Mouse (Mus musculus) forebrain, postnatal 0 days (tissue): ENCODE measurements at regions not wholly inside any gene's neighbourhood (a gene's known extent, or its start where the extent isn't known, plus 50 kb on each side); places are given as distances from the start of the nearest gene placed in this dataset.
A peak's percentile ranks its signal among the peaks of the same experiment; 100 is the strongest.

Experiments used
- ATAC-seq: fragments of 200-750 bp; cut with Nextera tagmentation; 2 replicates; pipeline ENCODE4 v1.8.0; 2017; ENCODE audit warnings: mild to moderate bottlenecking, moderate library complexity
- DNase-seq: peaks from one replicate; pipeline ENCODE4 v3.0.0-alpha.2; 2015
- H3K27ac ChIP-seq: fragments of 300-500 bp; sonication (generic); 2 replicates; pipeline ENCODE4 v1.5.1; 2014; ENCODE audit warnings: low read depth, mild to moderate bottlenecking, antibody characterized with exemption, low read length, moderate library complexity, mixed read lengths
- H3K27me3 ChIP-seq: fragments of 300-500 bp; sonication (generic); 2 replicates; pipeline ENCODE4 v1.6.1; 2014; ENCODE audit warnings: mild to moderate bottlenecking, low read length, mixed read lengths; ENCODE audit not compliant: insufficient read depth
- H3K36me3 ChIP-seq: fragments of 300-500 bp; sonication (generic); 2 replicates; pipeline ENCODE4 v1.6.1; 2014; ENCODE audit warnings: mild to moderate bottlenecking, moderate library complexity; ENCODE audit not compliant: insufficient read depth
- H3K4me1 ChIP-seq: fragments of 300-500 bp; sonication (generic); 2 replicates; pipeline ENCODE4 v1.6.1; 2014; ENCODE audit warnings: antibody characterized with exemption; ENCODE audit not compliant: insufficient read depth
- H3K4me2 ChIP-seq: fragments of 300-500 bp; sonication (generic); 2 replicates; pipeline ENCODE4 v1.6.1; 2014; ENCODE audit warnings: low read depth, mild to moderate bottlenecking, moderate library complexity
- H3K4me3 ChIP-seq: fragments of 300-500 bp; sonication (generic); 2 replicates; pipeline ENCODE4 v1.5.1; 2014; ENCODE audit warnings: low read depth, low read length, mixed read lengths
- H3K9ac ChIP-seq: fragments of 300-500 bp; sonication (generic); 2 replicates; pipeline ENCODE4 v1.6.1; 2014; ENCODE audit warnings: mild to moderate bottlenecking
- H3K9me3 ChIP-seq: fragments of 300-500 bp; sonication (generic); 2 replicates; pipeline ENCODE4 v1.6.1; 2016; ENCODE audit warnings: low read length
- CTCF ChIP-seq: sonication (generic); IDR thresholded peaks from 2 replicates; pipeline ENCODE4 v1.5.1; 2016; ENCODE audit warnings: antibody characterized with exemption, control low read depth, low read depth
- WGBS: fragments of 180-500 bp; shearing (Covaris S2); extraction: QIAGEN DNeasy Blood & Tissue Kit; methylation state at CpG from one replicate; pipeline ENCODE4 v1.1.7; 2014; 5-methylcytosine and 5-hydroxymethylcytosine counted together

DNA sequence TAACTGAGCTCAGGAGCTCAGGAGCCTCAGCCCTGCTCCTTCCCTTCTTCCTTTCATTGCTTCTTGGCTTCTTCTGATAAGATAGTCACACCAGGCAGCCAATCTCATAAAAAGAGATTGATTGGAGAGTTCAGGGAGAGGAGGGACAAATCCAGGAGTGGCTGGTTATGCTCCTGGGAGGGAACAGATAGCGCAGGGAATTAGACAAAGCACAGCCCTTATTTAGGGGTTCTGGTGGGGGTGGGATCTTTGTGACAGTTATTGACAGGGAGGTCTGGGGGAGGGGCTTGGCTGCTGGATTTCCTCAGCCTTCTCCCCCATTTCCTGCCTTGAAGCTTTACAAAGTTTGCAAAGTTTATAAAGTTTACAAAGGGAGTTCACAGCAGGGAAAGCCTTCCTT, 117.7 kb upstream of the Zc3h12c start:
- WGBS: 33% methylated on average over 1 of the region's 1 CpGs
- Histone ChIP-seq H3K4me1 (0 out of 2 replicates have a peak, but pooled peaks cover 3% of the 10 kb centered on the region), H3K27me3 (no peaks in the 10 kb centered on the region), H3K27ac (no peak overlapping the region), H3K9me3 (no peaks in the 10 kb centered on the region), H3K36me3 (no peaks in the 10 kb centered on the region), H3K9ac (no peak overlapping the region), H3K4me2 (peak overlapping the region; percentile 10; the same call in 1 of the 2 replicates), H3K4me3 (no peak overlapping the region)
- no peak for TF ChIP-seq CTCF
- ATAC-seq: peak; percentile 78; the same call in 1 of the 2 replicates
- peak; percentile 27 for DNase-seq

DNA sequence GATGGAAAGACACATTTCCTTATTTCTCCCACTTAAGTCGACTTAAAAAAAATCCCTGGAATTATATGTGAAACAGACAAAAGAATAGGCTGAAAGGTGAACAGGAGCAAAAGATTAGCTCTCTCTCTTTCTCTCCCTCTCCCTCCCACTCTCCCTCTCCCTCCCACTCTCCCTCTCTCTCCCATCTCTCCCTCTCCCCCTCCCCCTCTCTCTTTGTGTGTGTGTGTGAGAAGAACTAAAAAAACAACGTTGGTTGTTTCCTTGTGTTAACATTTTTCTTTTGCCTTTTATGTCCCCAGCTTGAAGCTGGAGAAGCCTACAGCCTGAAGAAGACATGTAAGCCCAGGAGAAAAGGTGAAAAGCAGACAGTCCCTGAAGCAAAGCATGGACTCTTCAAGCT, 115.2 kb upstream of the Zc3h12c start:
- no peak for ATAC-seq
- WGBS: 7% methylated on average over 2 of the region's 2 CpGs
- TF ChIP-seq CTCF: no peak
- Histone ChIP-seq H3K27me3 (no peaks in the 10 kb centered on the region), H3K4me3 (no peak overlapping the region), H3K9me3 (no peaks in the 10 kb centered on the region), H3K9ac (no peak overlapping the region), H3K27ac (no peak overlapping the region), H3K4me2 (no peak overlapping the region), H3K4me1 (peaks cover 14% of the 10 kb centered on the region), H3K36me3 (no peaks in the 10 kb centered on the region)
- DNase-seq: peak; percentile 10

DNA sequence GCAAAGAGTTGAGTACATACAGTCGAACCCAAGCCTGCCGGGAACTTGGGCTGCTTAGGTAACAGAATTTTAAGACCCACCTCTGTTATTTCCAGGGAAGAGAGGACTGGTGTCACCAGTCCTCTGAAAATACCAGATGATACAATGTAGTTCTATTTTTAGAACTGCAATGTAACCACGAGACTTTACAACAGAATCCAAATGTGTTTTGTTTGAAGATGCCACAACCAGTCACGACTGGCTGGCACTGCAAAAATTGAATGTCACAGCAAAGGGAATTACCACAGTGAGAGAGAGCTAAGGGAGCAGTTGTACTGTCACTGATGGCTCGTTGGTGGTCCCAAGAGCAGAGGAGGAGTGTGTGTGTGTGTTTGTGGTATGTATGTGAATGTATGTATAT, 112.6 kb upstream of the Zc3h12c start:
- Histone ChIP-seq H3K27ac (no peak overlapping the region), H3K4me1 (peaks cover 22% of the 10 kb centered on the region), H3K4me3 (no peak overlapping the region), H3K36me3 (no peaks in the 10 kb centered on the region), H3K9me3 (no peaks in the 10 kb centered on the region), H3K4me2 (no peak overlapping the region), H3K27me3 (no peaks in the 10 kb centered on the region), H3K9ac (no peak overlapping the region)
- ATAC-seq (peak; percentile 50), DNase-seq (peak; percentile 24)
- 49% methylated on average over 5 of the region's 5 CpGs for WGBS
- no peak for TF ChIP-seq CTCF

DNA sequence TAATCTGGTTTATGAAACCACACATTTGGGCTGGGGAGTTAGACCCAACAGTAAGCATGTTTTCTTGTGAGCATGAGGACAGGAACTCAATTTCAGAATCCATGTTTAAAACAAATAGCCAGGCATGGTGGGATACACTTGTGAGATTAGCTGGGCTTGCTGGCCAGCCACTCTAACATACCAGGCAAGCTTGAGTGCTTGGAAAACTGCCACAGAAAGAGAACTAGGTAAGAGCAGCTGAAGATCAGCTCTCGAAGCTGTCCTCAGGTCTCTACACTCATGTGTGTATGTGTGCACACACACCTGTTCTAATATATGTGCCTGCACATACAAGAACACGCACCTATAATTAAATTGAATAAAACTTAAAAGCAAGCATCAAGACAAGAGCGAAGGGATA, 112.2 kb upstream of the Zc3h12c start:
- Histone ChIP-seq H3K9ac (no peak overlapping the region), H3K4me2 (no peak overlapping the region), H3K9me3 (no peaks in the 10 kb centered on the region), H3K4me1 (peaks cover 22% of the 10 kb centered on the region), H3K4me3 (no peak overlapping the region), H3K36me3 (no peaks in the 10 kb centered on the region), H3K27ac (no peak overlapping the region), H3K27me3 (no peaks in the 10 kb centered on the region)
- DNase-seq (no peak), ATAC-seq (no peak)
- WGBS: 82% methylated on average over 3 of the region's 3 CpGs
- no peak for TF ChIP-seq CTCF

DNA sequence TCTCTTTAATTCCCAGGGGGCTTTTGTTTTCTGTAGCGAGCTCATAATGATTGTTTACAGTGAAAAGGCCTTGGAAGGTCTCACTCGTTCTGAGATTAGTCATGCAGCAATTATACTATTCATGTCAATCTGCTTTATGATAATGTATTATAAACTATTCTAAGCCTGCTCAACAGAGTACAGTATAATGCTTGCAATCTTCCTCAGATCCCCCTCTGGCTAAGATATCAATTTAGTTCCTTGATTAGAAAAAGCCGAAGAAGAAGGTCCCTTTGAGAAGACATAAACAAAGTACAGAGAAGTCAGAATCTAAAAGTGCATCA, 110.3 kb upstream of the Zc3h12c start:
- Histone ChIP-seq H3K4me2 (0 out of 2 replicates have a peak overlapping the region, but pooled peaks have one; percentile 1), H3K27ac (peak overlapping the region; percentile 69), H3K4me3 (no peak overlapping the region), H3K4me1 (peaks cover 20% of the 10 kb centered on the region), H3K36me3 (no peaks in the 10 kb centered on the region), H3K9me3 (no peaks in the 10 kb centered on the region), H3K9ac (no peak overlapping the region), H3K27me3 (no peaks in the 10 kb centered on the region)
- DNase-seq: no peak
- no peak for TF ChIP-seq CTCF
- ATAC-seq: peak; percentile 66
- WGBS: 12% methylated on average over 3 of the region's 3 CpGs

DNA sequence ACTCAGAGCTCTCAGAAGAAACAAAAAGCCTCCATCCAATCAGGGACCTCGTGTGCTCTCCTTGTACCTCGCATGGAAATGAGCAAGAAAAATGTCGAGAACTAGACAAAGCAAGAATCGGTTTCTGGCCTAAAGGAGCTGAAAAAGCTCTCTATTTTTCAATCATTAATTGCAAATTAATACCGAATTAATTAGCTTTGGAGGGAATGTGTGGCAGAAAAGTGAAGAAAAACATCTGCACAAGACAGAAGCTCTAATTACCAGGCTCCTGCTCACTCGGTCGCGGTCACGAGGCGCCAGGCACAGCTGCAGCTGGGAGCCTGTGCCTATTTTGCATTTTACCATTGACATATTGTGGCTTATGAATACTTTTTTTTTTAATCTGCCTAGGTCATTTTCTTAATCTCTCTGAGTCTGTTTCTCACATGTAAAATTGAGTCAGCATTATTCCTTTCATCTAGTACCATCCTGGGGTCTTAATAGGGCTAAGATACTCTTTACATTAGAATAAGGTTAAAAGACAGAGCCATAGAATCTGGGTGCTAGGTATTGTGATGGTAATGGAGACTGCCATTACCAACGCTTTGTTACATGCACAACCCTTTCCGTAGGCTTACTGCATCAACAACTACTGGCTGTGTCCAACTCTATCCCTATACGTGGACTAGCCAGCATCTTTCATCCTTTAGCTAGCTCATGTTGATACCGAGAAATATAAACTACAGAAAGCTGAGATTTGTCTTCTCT, 109.8 kb upstream of the Zc3h12c start:
- no peak for TF ChIP-seq CTCF
- H3K9me3 ChIP-seq: no peaks in the 10 kb centered on the region
- peaks cover 19% of the 10 kb centered on the region for H3K4me1 ChIP-seq
- no peak overlapping the region for H3K4me3 ChIP-seq
- ATAC-seq (peak; percentile 85), DNase-seq (peak; percentile 65)
- H3K36me3 ChIP-seq: no peaks in the 10 kb centered on the region
- H3K9ac ChIP-seq: no peak overlapping the region
- peak overlapping the region; percentile 1; the same call in 1 of the 2 replicates for H3K4me2 ChIP-seq
- 8% methylated on average over 14 of the region's 14 CpGs for WGBS
- no peaks in the 10 kb centered on the region for H3K27me3 ChIP-seq
- peak overlapping the region; percentile 69 for H3K27ac ChIP-seq

DNA sequence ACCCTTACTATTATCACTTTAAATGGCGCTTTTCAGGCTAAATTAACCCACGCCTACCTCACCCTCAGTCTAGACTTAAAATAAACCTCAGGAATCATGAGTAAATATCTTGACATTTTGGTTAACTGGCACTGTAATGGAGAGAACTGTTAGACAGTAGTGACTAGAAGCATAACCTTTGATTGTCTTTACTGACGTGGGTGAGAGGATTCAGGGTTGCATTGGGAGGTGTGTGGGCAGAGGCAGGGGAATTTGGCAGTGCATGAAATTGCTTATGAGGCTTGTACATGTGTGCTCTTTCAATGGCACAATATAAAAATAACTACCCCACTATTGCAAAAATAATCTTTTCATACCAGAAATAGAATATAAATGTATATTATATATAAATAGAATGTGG, 105.6 kb upstream of the Zc3h12c start:
- no peak for ATAC-seq
- no peaks in the 10 kb centered on the region for H3K9me3 ChIP-seq
- H3K4me2 ChIP-seq: no peak overlapping the region
- TF ChIP-seq CTCF: no peak
- peaks cover 13% of the 10 kb centered on the region for H3K4me1 ChIP-seq
- no peak overlapping the region for H3K27ac ChIP-seq
- H3K4me3 ChIP-seq: no peak overlapping the region
- H3K27me3 ChIP-seq: no peaks in the 10 kb centered on the region
- H3K9ac ChIP-seq: no peak overlapping the region
- no peak for DNase-seq
- H3K36me3 ChIP-seq: no peaks in the 10 kb centered on the region
- 74% methylated on average over 3 of the region's 3 CpGs for WGBS
